Mouse (Mus musculus) liver, embryonic 11.5 days (tissue): Measurements from ENCODE around the gene Ikzf2. TPM values are rescaled to one million over a fixed set of nuclear protein-coding genes. Genes with fewer than 3 reads are reported as not detected.

Experiments used
- polyA plus RNA-seq: library from polyadenylated mRNA; unstranded; fragments of >200 nt; fragmentation: Nextera tagmentation; extraction: Ambion mirVana; gene quantifications from 2 replicates; pipeline ENCODE4 v1.2.1, GENCODE M21; 2014

Gene Ikzf2
- polyA plus RNA-seq, 1 experiment from 2014 or later, result 3.5 TPM

Other genes starting within 250 kb of the Ikzf2 start
- 0.25 and 0.32 TPM in 2 replicates for gene Spag16, start 139.7 kb upstream of the Ikzf2 start, polyA plus RNA-seq